Mouse (Mus musculus) testis, postnatal 10 days (tissue): ENCODE measurements around the gene Nde1.

Experiments used
- DNase-seq: peaks from one replicate; pipeline ENCODE4 v3.0.0; 2021; ENCODE audit warnings: low spot score

Gene Nde1

DNA sequence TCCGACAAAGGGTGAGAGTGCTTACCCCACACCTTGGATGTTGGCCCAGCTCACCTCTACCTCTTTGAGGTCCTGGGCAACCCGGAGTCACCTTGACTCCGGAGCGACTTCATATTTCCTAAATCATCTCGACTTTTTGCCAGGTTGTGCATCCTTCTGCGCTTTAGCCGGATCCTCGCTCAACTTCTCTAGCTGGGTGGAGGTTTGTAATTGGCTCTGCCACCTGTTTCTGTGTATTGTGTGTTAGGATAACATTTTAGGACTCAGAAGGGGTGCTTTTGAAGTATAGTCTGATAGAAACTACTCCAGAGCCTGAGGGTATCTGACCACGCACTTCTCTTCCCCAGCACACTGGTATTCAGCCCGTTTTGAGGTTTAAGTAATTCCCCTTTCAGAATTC is 656 bp downstream of the Nde1 start:
- no peak for DNase-seq

DNA sequence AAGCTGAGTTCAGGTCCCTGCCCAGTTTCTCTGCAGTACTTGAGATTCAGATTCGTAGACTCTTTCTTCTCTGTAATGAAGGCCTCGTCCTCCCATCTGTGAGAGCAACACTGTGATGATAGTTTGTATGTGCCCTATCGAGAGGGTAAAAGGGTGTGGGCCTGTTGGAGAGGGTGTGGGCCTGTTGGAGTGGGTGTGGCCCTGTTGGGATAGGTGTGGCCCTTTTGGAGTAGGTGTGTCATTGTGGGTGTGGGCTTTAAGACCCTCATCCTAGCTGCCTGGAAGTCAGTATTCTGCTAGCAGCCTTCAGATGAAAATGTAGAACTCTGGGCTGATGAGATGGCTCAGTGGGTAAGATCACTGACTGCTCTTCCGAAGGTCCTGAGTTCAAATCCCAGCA is 3.4 kb downstream of the Nde1 start:
- no peak for DNase-seq

DNA sequence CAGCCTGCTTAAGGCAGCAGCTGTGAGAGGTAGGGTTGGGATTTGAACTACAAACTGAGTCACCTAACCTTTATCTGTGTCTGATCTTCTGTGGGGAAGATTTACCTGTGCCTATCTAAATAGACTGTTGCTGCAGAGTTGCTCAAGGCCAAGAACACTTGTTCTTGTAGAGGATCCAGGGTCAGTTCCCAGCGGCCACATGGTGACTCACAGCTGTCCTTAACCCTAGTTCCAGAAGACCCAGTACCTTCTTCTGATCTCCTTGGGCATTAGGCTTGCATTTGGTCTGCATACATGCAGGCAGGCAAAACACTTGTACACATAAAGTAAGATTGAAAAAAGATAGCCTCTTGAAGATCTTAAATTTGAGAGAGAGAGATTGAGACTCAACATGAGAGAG is 6.6 kb downstream of the Nde1 start:
- DNase-seq: no peak

DNA sequence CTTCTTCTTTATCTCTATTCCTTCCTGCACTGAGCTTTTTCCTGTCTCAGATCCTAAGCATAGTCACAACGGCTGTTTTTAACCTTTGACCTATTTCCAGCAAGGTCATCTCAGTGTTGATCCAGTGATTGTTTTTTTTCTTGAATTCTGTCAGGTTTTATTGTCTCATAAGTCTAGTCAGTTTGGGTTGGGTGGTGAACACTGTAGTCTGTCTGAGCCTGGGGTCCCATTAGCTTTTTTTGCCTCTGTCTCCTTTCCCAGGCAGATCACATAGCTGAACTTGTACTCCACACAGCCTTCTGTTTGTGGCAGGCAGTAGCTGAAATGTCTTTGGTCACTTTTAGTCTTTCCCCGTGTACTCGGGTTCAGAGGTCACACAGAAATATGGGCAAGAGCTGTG is 15.0 kb downstream of the Nde1 start:
- no peak for DNase-seq

DNA sequence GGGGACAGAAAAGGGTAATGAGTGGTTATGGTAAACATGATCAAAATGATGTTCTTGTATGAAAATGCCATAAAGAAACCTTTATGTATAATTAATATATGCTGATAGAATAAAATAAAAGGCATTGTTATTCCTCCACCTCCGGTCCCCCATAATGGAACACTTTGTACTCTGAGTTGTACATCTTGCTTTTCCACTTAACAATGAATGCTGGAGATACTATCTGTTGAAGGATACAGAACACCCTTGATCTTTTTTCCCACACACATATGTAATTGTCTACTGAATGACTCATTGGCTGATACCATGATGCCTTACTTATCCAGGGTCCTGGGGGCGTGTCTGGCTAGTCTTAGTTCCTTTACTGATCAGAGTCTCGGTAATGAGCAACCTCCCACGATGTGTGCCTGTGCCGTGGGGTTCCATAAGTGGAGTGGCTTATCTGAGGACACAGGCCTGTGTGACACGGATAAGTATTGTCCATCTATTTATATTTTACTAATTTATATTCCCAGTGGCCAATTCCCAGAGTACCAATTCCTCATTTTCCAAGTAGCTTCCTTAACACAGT is 17.2 kb downstream of the Nde1 start:
- DNase-seq: no peak

DNA sequence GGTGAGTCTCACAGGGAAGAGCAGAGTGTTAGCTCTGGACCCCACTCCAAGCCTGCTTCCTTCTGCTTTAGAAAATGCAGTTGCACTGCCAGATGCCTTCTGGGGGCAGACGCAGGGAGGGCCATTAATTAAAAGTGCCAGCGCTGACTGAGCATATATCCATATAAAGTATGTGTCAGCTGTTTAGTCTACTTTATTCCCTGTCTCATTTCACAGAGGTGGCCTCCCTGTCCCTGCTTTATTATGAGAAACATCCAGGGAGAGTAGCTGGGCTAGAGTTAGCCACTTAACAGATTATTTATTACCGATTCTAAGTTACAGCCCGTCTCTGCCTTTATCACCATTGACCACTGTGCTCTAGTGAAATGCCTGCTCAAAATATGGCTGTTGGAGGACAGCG is 19.3 kb downstream of the Nde1 start:
- no peak for DNase-seq

DNA sequence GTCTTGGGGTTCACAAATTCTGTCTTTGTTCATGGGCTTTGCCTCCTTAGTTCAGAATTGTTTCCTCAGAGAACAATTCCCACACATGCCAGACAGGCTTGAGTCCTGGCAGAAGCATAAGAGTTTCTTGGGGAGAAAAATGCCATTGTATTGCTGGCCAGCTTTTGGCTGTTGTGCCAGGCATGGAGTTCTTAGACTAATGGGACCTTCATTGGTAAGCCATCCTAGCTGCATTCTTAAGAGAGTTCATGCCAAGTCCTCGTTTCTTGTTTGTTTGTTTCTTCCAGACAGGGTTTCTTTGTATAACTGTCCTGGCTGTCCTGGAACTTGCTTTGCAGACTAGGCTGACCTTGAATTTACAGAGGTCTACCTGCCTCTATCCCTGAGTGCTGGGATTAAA is 20.8 kb downstream of the Nde1 start:
- no peak for DNase-seq

DNA sequence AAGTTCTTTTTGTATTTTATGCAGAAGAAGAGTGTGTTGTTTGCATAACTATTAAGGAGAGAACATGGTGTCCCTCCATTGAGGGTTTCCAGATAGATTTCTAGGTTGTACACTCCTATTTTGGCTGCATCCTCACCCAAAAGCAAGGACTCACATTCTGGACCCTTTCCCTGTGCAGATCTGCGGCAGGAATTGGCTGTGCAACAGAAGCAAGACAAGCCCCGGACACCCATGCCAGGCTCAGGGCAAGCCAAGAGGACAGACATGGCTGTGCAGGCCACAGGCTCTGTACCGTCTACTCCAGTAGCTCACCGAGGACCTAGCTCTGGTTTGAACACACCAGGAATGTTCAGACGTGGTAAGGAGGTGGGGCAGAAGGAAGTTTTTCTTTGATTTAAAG is 22.4 kb downstream of the Nde1 start:
- DNase-seq: no peak

DNA sequence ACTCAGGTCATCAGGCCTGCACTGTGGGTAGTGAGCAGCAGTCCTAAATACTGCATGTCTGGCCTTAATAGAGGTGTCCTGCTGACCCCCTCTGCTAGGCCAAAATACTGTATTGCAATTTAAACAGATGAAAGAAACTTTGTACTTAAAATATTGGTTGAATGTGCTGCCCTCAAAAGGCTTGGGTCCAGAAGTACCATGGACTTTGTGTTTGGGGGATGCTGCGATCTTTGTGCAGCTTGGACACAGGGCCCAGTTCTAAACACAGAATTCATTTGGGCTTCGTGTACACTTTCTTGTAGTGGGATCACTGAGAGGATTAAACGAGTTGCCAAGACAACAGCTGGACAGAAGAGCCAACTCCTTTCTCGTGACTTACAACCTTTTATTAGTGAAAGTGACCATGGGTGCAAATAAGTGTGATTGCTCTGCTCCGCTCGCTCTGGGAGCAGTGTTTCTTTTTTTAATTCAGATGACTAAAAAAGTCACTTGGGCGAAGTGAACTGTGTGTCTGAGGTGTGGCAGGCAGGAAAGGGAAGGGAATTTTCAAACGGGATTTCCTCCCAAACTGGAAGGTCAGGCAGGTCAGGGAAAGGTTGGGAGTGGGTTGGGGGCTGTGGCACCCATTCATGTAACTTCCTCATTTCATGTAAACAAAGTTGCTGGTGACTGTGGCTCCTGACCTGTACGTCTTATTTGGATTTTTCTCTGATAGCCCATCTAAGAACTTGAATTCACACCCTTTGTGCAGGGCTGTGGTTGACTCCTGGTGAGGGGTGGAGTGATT is 31.3 kb downstream of the Nde1 start:
- no peak for DNase-seq

DNA sequence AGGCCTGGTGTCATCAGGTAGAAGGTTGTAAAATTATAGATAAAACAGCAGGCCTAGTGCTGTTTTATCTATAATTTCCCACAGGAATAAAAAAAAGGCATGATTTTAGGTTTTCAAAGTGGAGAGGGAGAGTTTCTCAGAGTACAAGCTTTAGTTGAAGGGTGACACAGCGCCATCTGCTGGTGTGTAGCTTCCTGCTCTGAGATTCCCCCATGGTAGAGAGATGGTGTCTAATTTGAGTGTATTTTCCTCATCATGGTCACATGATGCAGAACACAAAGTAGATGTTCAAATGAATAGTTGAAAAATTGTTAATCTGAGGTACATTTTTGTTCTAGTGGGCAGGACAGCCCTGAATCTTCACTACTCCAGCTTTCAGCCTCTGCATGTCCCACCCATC is 32.4 kb downstream of the Nde1 start:
- peak; percentile 82 for DNase-seq

DNA sequence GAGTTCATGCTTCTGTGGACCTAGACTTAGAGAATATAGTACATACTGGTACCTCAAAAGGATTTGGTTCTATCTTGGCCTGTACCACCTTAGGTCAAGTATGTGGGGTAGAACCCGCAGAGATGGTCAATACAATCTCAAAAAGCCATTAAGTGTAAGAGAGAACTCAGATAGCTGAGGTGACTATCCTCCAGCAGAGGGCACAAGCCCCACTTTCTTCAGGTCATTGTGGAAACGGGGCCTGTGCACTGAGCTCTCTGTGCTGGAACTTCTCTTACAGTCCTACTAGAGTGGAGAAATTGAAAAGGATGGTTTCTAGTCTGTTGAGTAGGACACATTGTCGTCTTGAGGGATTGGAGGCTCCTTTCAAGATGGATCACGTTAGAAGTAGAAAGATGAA is 35.7 kb downstream of the Nde1 start:
- no peak for DNase-seq

DNA sequence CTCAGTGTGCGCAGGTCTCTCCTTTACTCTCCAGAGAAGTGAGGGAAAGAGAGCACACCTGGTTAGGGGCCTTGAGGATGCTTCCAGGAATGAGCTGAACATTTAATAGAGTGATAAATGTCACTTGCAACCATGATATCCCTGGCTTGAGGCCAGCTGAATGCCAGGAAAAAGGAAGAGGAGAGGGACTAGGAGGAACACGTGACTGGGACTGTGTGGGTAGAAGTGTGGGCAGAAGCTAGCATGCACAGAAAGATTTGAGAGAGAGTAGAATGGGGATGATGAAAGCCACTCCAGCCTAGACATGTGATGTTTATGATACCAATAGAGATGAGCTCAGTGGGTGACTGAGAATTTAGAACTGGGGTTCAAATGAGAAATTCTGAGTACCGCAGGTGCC is 52.1 kb downstream of the Nde1 start:
- no peak for DNase-seq

DNA sequence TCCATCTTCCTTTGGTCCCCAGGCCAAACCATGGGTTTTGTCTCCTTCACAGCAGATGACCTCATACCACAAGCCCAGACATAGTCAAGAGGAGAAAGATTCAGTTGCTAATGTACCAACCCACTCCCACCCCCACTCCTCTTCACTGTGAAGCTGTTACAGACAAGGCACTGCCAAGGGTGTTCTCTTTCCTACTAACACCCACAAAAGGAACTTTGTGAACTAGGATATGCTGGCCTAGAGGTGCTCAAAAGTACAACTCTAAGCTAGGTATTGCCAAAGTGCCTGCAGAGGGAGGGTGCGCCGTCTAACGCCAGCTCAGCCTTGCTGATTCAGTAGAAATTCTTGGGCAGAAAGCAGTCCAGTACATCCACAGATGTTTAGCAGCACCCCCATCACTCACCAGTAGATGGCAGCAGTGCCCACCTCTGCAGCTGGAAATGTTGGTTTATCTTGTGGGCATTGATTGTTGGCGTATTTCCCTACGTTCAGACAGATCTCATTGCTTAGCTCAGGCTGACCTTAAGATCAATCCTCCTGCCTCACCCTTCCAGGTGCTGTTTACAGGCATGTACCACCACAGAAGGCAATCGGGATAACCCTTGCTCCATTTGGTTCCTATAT is 74.1 kb downstream of the Nde1 start:
- peak; percentile 86 for DNase-seq

DNA sequence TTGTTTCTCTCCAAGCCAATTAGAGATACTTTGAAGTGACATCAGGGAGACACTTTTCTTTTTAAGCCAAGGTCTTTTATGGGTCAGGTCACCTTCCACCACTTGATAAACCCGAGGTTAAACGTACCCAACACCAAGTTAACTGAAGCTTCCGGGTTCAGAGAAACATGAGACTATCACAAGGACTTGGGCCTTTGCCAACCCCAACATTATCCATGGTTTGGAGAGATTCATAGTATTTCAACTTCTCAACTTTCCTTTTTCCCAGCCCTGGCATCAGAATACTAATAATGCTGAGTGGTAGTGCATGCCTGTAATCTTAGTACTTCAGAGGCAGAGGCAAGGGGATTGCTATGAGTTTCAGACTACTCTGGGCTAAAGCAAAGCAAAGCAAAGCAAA is 79.0 kb downstream of the Nde1 start:
- DNase-seq: peak; percentile 55
